Mouse (Mus musculus) embryonic fibroblast, embryonic 13.5 days (primary cell): ENCODE results near the gene Cnfn.

ENCODE experiments used
- CTCF ChIP-seq: IDR thresholded peaks from 2 replicates; pipeline ENCODE4 v1.5.1; 2011; ENCODE audit warnings: mild to moderate bottlenecking, control low read depth, low read length, moderate library complexity, borderline replicate concordance; ENCODE audit not compliant: insufficient read depth
- POLR2A ChIP-seq: IDR thresholded peaks from 2 replicates; pipeline ENCODE4 v1.6.1; 2011; ENCODE audit warnings: low read depth, mild to moderate bottlenecking, control low read depth, low read length, moderate library complexity

DNA sequence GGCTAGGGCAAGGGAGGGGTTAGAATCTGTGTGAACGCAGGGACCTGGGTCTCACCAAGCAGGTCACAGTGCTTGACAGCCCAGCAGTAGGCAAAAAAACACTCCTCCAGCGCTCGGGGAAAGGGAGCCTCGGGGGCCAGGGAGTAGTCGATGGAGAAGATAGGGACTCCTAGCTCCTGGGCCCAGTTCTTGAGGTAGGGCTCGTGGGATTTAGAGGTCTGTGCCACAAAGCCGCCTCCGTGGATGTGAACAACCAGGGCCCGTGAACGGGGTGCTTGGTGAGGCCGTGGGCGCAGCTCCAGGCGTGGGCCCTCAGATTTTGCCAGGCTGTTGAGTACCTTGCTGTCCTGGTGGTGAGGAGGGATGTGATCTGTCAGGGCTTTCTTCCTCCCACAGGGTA lies 14.8 kb upstream of the Cnfn start:
- no peak for TF ChIP-seq CTCF
- no peak for TF ChIP-seq POLR2A
